Mouse (Mus musculus) liver, embryonic 14.5 days (tissue): ENCODE results near the gene Efl1. TPM values are rescaled to one million over a fixed set of nuclear protein-coding genes. Genes with fewer than 3 reads are reported as not detected.
"Not testable (repeated sequence)": the region's sequence is repeated elsewhere in the genome, so short reads cannot be mapped to it uniquely, and the experiment has no call there.

Experiments used
- ATAC-seq: fragments of 200-750 bp; cut with Nextera tagmentation; 2 replicates; pipeline ENCODE4 v1.8.0; 2017; ENCODE audit warnings: moderate number of reproducible peaks, mild to moderate bottlenecking, moderate library complexity; ENCODE audit not compliant: insufficient read depth
- DNase-seq, 3 experiments: peaks; one replicate each; pipeline ENCODE4 v3.0.0-alpha.2; 2012 to 2013; ENCODE audit warnings: low read depth in 3 of 3, low spot score in 3 of 3
- H3K27ac ChIP-seq: fragments of 300-500 bp; sonication (generic); 2 replicates; pipeline ENCODE4 v1.5.1; 2014; ENCODE audit warnings: moderate library complexity, mild to moderate bottlenecking, control low read depth, inconsistent platforms
- H3K27me3 ChIP-seq: fragments of 300-500 bp; sonication (generic); 2 replicates; pipeline ENCODE4 v1.6.1; 2014; ENCODE audit warnings: mild to moderate bottlenecking, low read length, moderate library complexity; ENCODE audit not compliant: control insufficient read depth, insufficient read depth
- H3K36me3 ChIP-seq: fragments of 300-500 bp; sonication (generic); replicated peaks from 2 replicates; pipeline ENCODE4 v1.6.1; 2014; ENCODE audit warnings: low read depth; ENCODE audit not compliant: control insufficient read depth, insufficient read depth
- H3K4me1 ChIP-seq, 2 experiments: fragments of 200-500 bp in 1 of 2; fragments of 300-500 bp in 1 of 2; sonication (generic) in 1 of 2; replicated peaks; 2 replicates each; pipeline ENCODE4 v1.6.1; 2012 to 2014; ENCODE audit warnings: antibody characterized with exemption in 1 of 2, inconsistent platforms in 1 of 2, low read length in 1 of 2; ENCODE audit not compliant: control insufficient read depth in 2 of 2, insufficient read depth in 2 of 2
- H3K4me2 ChIP-seq: fragments of 300-500 bp; sonication (generic); 2 replicates; pipeline ENCODE4 v1.6.1; 2014; ENCODE audit warnings: low read depth, mild to moderate bottlenecking, control low read depth, moderate library complexity
- H3K4me3 ChIP-seq, 2 experiments: fragments of 200-500 bp in 1 of 2; fragments of 300-500 bp in 1 of 2; sonication (generic) in 1 of 2; 2 replicates each; pipeline ENCODE4 v1.5.1; 2012 to 2014; ENCODE audit warnings: low read depth in 2 of 2, low read length in 2 of 2, mild to moderate bottlenecking in 2 of 2, control low read depth in 1 of 2, inconsistent platforms in 1 of 2, moderate library complexity in 1 of 2; ENCODE audit not compliant: insufficient read depth in 1 of 2
- H3K9ac ChIP-seq: fragments of 300-500 bp; sonication (generic); replicated peaks from 2 replicates; pipeline ENCODE4 v1.6.1; 2014; ENCODE audit warnings: mild to moderate bottlenecking, control low read depth, moderate library complexity
- H3K9me3 ChIP-seq: fragments of 300-500 bp; sonication (generic); 2 replicates; pipeline ENCODE4 v1.6.1; 2016; ENCODE audit warnings: low read length, mixed read lengths; ENCODE audit not compliant: control insufficient read depth
- CTCF ChIP-seq: IDR thresholded peaks from 2 replicates; pipeline ENCODE4 v1.5.1; 2016; ENCODE audit warnings: antibody characterized with exemption, low read depth, control low read depth
- EP300 ChIP-seq: IDR thresholded peaks from 2 replicates; pipeline ENCODE4 v1.6.1; 2016; ENCODE audit warnings: antibody characterized with exemption, low read depth
- WGBS: fragments of 180-500 bp; shearing (Covaris S2); extraction: QIAGEN DNeasy Blood & Tissue Kit; methylation state at CpG from one replicate; pipeline ENCODE4 v1.1.7; 2014; ENCODE audit not compliant: insufficient replicate concordance; 5-methylcytosine and 5-hydroxymethylcytosine counted together
- polyA plus RNA-seq, 2 experiments: library from polyadenylated mRNA; depleted of rRNA in 1 of 2; stranded (reverse) in 1 of 2; unstranded in 1 of 2; fragments of >200 nt; fragmentation: Nextera tagmentation in 1 of 2; extraction: Ambion mirVana in 1 of 2; gene quantifications; 2 replicates each; pipeline versions ENCODE4 v1.2.1 to v1.2.3; 2012 to 2014

Efl1 gene
- polyA plus RNA-seq, 2 experiments = 3.2 to 8.0 TPM

DNA sequence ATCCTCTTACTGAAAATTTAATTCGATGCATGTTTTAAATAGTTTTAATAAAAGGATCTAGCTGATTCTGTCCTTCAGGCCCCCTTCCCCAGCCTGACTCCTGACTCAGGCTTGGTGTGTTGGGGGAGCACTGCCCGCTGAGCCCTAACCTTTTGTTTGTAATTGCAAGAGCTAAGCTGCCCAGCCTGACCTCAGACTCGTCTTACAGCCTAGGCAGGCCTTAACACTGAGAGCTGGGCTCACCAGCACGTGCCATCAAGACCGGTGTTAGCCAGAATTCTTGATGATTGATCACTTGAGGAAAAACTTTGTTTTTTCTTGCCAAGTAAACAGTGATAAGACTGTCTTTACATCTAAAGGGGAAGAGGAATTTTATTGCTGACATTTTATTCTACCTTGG, 78.7 kb downstream of the Efl1 start:
- Histone ChIP-seq H3K4me1 (no peaks in the 10 kb centered on the region), H3K27ac (no peak overlapping the region), H3K9me3 (no peaks in the 10 kb centered on the region), H3K9ac (no peak overlapping the region), H3K36me3 (no peaks in the 10 kb centered on the region), H3K4me2 (no peak overlapping the region), H3K4me3 (no peak overlapping the region), H3K27me3 (no peaks in the 10 kb centered on the region)
- 66% methylated on average over 5 of the region's 5 CpGs for WGBS
- no peak for DNase-seq
- no peak for ATAC-seq
- TF ChIP-seq EP300 (no peak), CTCF (no peak)

- DNase-seq, H3K4me2 ChIP-seq, ATAC-seq, H3K27ac ChIP-seq, H3K9me3 ChIP-seq, H3K4me1 ChIP-seq, H3K9ac ChIP-seq, H3K4me3 ChIP-seq, H3K36me3 ChIP-seq, H3K27me3 ChIP-seq: not testable (repeated sequence)
- WGBS = 87% methylated on average over 5 of the region's 8 CpGs
Measured at GRCm38 (mm10) chr7:82729009-82729408, 80.6 kb downstream of the Efl1 start.

DNA sequence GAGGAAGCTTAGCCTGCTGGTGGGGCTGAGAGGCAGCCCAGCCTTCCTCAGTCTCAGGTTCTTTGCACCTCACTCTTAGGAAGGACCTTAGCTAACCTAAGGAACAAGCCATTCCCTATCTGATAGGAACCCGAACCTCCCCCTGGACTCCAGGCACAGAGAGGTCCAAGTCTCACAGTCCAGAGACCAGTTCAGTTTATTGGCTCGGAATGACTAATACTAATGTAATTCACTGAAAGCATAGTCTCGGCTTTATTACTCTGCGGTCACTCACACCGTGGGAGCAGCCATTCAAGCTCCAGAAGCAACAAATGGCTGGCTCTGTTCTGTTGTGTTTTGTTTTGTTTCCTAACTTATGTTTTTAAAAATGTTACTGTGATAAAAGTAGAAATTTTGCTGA, 84.7 kb downstream of the Efl1 start:
- no peaks in the 10 kb centered on the region for H3K36me3 ChIP-seq
- DNase-seq (no peak), ATAC-seq (no peak)
- 75% methylated on average over 5 of the region's 5 CpGs for WGBS
- H3K4me1 ChIP-seq = no peaks in the 10 kb centered on the region
- no peak overlapping the region for H3K27ac ChIP-seq
- no peak overlapping the region for H3K4me3 ChIP-seq
- no peak overlapping the region for H3K9ac ChIP-seq
- H3K9me3 ChIP-seq = no peaks in the 10 kb centered on the region
- TF ChIP-seq EP300 (no peak), CTCF (no peak)
- H3K4me2 ChIP-seq = no peak overlapping the region
- no peaks in the 10 kb centered on the region for H3K27me3 ChIP-seq

DNA sequence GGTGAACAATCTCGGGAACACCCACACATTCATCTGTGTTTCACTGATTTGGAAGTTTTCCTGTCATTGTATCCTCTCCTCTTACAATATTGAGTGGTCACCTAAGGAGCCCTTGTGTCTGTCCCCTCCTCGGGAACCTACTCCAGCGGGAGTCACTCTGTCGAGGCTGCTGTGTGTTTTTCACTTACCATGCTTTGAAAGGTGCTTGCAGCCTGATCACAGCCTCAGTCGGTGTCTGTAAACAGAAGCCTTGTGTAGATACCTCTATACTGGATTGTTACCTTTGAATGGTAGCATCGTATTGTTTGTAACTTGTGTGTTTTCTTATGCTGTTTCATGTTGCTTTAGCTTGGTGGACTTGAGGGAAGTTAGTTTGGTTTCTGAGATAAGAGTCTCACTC, 85.6 kb downstream of the Efl1 start:
- ATAC-seq (no peak), DNase-seq (no peak)
- no peak overlapping the region for H3K4me2 ChIP-seq
- H3K9ac ChIP-seq = no peak overlapping the region
- 51% methylated on average over 6 of the region's 6 CpGs for WGBS
- no peaks in the 10 kb centered on the region for H3K9me3 ChIP-seq
- TF ChIP-seq EP300 (no peak), CTCF (no peak)
- H3K36me3 ChIP-seq = no peaks in the 10 kb centered on the region
- H3K27ac ChIP-seq = no peak overlapping the region
- H3K4me3 ChIP-seq = no peak overlapping the region
- H3K27me3 ChIP-seq = no peaks in the 10 kb centered on the region
- no peaks in the 10 kb centered on the region for H3K4me1 ChIP-seq

- H3K36me3 ChIP-seq = no peaks in the 10 kb centered on the region
- no peak for DNase-seq
- WGBS = 69% methylated on average over 3 of the region's 3 CpGs
Measured at GRCm38 (mm10) chr7:82734748-82735600, 86.6 kb downstream of the Efl1 start.

More at GRCm38 (mm10) chr7:82734748-82735600, 86.6 kb downstream of the Efl1 start:
- Histone ChIP-seq H3K9me3 (no peaks in the 10 kb centered on the region), H3K27ac (no peak overlapping the region), H3K4me1 (no peaks in the 10 kb centered on the region), H3K27me3 (no peaks in the 10 kb centered on the region), H3K4me2 (no peak overlapping the region), H3K4me3 (no peak overlapping the region), H3K9ac (no peak overlapping the region)
- TF ChIP-seq CTCF (no peak), EP300 (no peak)
- no peak for ATAC-seq
